Mouse (Mus musculus): ENCODE data around the gene Ndufv3. TPM values are rescaled to one million over a fixed set of nuclear protein-coding genes. Genes with fewer than 3 reads are reported as not detected.

Ndufv3 gene
- polyA plus RNA-seq (2015; fragmentation: Illumina TruSeq; extraction: RNeasy Lipid Tissue Mini Kit (QIAGEN cat#74804); ENCODE audit: insufficient read depth, low read depth, low replicate concordance): 73.4 TPM

GRCm38 (mm10) chr17:31519946-31520838 lies at the start of gene Ndufv3, which contains the start of gene Wdr4:
Gene Ndufv3 (plus strand): TSS chr17:31520115.
Gene Wdr4 (minus strand): TSS chr17:31519980.

GRCm38 (mm10) chr17:31564015-31564857 lies 44.3 kb downstream of the Ndufv3 start, which contains the start of gene Pknox1:
Gene Pknox1 (plus strand): TSS chr17:31564734.

Other genes starting within 250 kb of the Ndufv3 start
- 1.7 TPM for gene Rsph1, start 242.7 kb upstream of the Ndufv3 start, polyA plus RNA-seq (2015; fragmentation: Illumina TruSeq; extraction: RNeasy Lipid Tissue Mini Kit (QIAGEN cat#74804); ENCODE audit: insufficient read depth, low read depth, low replicate concordance)
- gene Slc37a1, start 233.3 kb upstream of the Ndufv3 start, polyA plus RNA-seq (2015; fragmentation: Illumina TruSeq; extraction: RNeasy Lipid Tissue Mini Kit (QIAGEN cat#74804); ENCODE audit: insufficient read depth, low read depth, low replicate concordance): 4.8 TPM
- gene Pde9a, start 133.9 kb upstream of the Ndufv3 start, polyA plus RNA-seq (2015; fragmentation: Illumina TruSeq; extraction: RNeasy Lipid Tissue Mini Kit (QIAGEN cat#74804); ENCODE audit: insufficient read depth, low read depth, low replicate concordance): 2.3 TPM
- 5.0 TPM for gene Wdr4, start 135 bp upstream of the Ndufv3 start, polyA plus RNA-seq (2015; fragmentation: Illumina TruSeq; extraction: RNeasy Lipid Tissue Mini Kit (QIAGEN cat#74804); ENCODE audit: insufficient read depth, low read depth, low replicate concordance)
- 3.3 TPM for gene Pknox1, start 44.6 kb downstream of the Ndufv3 start, polyA plus RNA-seq (2015; fragmentation: Illumina TruSeq; extraction: RNeasy Lipid Tissue Mini Kit (QIAGEN cat#74804); ENCODE audit: insufficient read depth, low read depth, low replicate concordance)
- 129 TPM for gene Cbs, start 117.1 kb downstream of the Ndufv3 start, polyA plus RNA-seq (2015; fragmentation: Illumina TruSeq; extraction: RNeasy Lipid Tissue Mini Kit (QIAGEN cat#74804); ENCODE audit: insufficient read depth, low read depth, low replicate concordance)
- 38.0 TPM for gene U2af1, start 138.8 kb downstream of the Ndufv3 start, polyA plus RNA-seq (2015; fragmentation: Illumina TruSeq; extraction: RNeasy Lipid Tissue Mini Kit (QIAGEN cat#74804); ENCODE audit: insufficient read depth, low read depth, low replicate concordance)
- gene Cryaa, start 157.7 kb downstream of the Ndufv3 start, polyA plus RNA-seq (2015; fragmentation: Illumina TruSeq; extraction: RNeasy Lipid Tissue Mini Kit (QIAGEN cat#74804); ENCODE audit: insufficient read depth, low read depth, low replicate concordance): not detected